Mouse (Mus musculus) MEL (cell line): ENCODE results near the gene Hcn2.

ENCODE experiments used
- CHD1 ChIP-seq: IDR thresholded peaks from 2 replicates; pipeline ENCODE4 v1.6.1; 2012; ENCODE audit warnings: low read depth, mild to moderate bottlenecking, inconsistent platforms, low read length, improper control_type of control experiment
- CTCF ChIP-seq, 3 experiments: IDR thresholded peaks in 2 of 3; conservative IDR thresholded peaks in 1 of 3; 2 replicates each; pipeline ENCODE4 v1.5.1; 2011 to 2012; ENCODE audit warnings: low read length in 3 of 3, low read depth in 2 of 3, mild to moderate bottlenecking in 2 of 3, improper control_type of control experiment in 1 of 3, inconsistent platforms in 1 of 3, mixed read lengths in 1 of 3, moderate library complexity in 1 of 3; ENCODE audit not compliant: control insufficient read depth in 1 of 3, insufficient read depth in 1 of 3, poor library complexity in 1 of 3, severe bottlenecking in 1 of 3
- EP300 ChIP-seq, 2 experiments: IDR thresholded peaks; 2 replicates each; pipeline ENCODE4 v1.6.1; 2011; ENCODE audit warnings: improper control_type of control experiment in 2 of 2, low read length in 2 of 2, low read depth in 1 of 2, mild to moderate bottlenecking in 1 of 2
- GABPA ChIP-seq: IDR thresholded peaks from 2 replicates; pipeline ENCODE4 v1.6.1; 2012; ENCODE audit warnings: low read depth, mild to moderate bottlenecking, inconsistent platforms, low read length, improper control_type of control experiment, moderate library complexity
- HCFC1 ChIP-seq: IDR thresholded peaks from 2 replicates; pipeline ENCODE4 v1.6.1; 2012; ENCODE audit warnings: low read depth, mild to moderate bottlenecking, inconsistent platforms, low read length, improper control_type of control experiment, moderate library complexity
- JUND ChIP-seq: IDR thresholded peaks from 2 replicates; pipeline ENCODE4 v1.6.1; 2011; ENCODE audit warnings: low read depth, mild to moderate bottlenecking, improper control_type of control experiment, low read length
- MAZ ChIP-seq: IDR thresholded peaks from 2 replicates; pipeline ENCODE4 v1.6.1; 2012; ENCODE audit warnings: low read depth, mild to moderate bottlenecking, inconsistent platforms, low read length, improper control_type of control experiment
- MYC ChIP-seq: IDR thresholded peaks from 2 replicates; pipeline ENCODE4 v1.6.1; 2011; ENCODE audit warnings: low read depth, mild to moderate bottlenecking, low read length, improper control_type of control experiment, moderate library complexity
- POLR2A ChIP-seq, 2 experiments: IDR thresholded peaks; 2 replicates each; pipeline ENCODE4 v1.6.1; 2011 to 2012; ENCODE audit warnings: low read length in 2 of 2, mild to moderate bottlenecking in 2 of 2, control low read depth in 1 of 2, improper control_type of control experiment in 1 of 2, low read depth in 1 of 2, moderate library complexity in 1 of 2; ENCODE audit not compliant: control insufficient read depth in 1 of 2, insufficient read depth in 1 of 2, poor library complexity in 1 of 2
- SIN3A ChIP-seq: IDR thresholded peaks from 2 replicates; pipeline ENCODE4 v1.6.1; 2012; ENCODE audit warnings: low read length, improper control_type of control experiment, inconsistent platforms
- SMC3 ChIP-seq: IDR thresholded peaks from 2 replicates; pipeline ENCODE4 v1.6.1; 2011; ENCODE audit warnings: low read depth, low read length, improper control_type of control experiment
- USF1 ChIP-seq: IDR thresholded peaks from 2 replicates; pipeline ENCODE4 v1.6.1; 2014; ENCODE audit warnings: low read depth, mild to moderate bottlenecking, inconsistent platforms, low read length, improper control_type of control experiment, moderate library complexity

- no peak for TF ChIP-seq SIN3A
- TF ChIP-seq HCFC1: no peak
- TF ChIP-seq GABPA: no peak
- no peak for TF ChIP-seq EP300 (IDR thresholded peaks at IDR 0.05; ENCODE audit: low read depth in 1 of 2, low read length in 2 of 2)
- no peak for TF ChIP-seq CTCF (IDR thresholded peaks at IDR 0.05 in 2 of 3, conservative IDR thresholded peaks at IDR 0.05 in 1 of 3; ENCODE audit: control insufficient read depth in 1 of 3, insufficient read depth in 1 of 3, low read depth in 2 of 3, low read length in 3 of 3, poor library complexity in 1 of 3, severe bottlenecking in 1 of 3)
- no peak for TF ChIP-seq POLR2A (IDR thresholded peaks at IDR 0.05; ENCODE audit: control insufficient read depth in 1 of 2, insufficient read depth in 1 of 2, low read depth in 1 of 2, low read length in 2 of 2, poor library complexity in 1 of 2)
- no peak for TF ChIP-seq JUND
- no peak for TF ChIP-seq USF1
- TF ChIP-seq MYC: no peak
- TF ChIP-seq MAZ: no peak
- no peak for TF ChIP-seq CHD1
- no peak for TF ChIP-seq SMC3
Observed at GRCm38 (mm10) chr10:79781956-79782355, 65.5 kb downstream of the Hcn2 start.
